22 mouse cellular contexts compared by ENCODE assay signal in genomic region chr11:50493123-50493476, GRCm38 (mm10).
DNase-seq lines count a peak whose midpoint lies in the region; ATAC-seq and TF ChIP-seq lines count a peak whose summit lies in the region.
"Had no signal": no experiment of that assay in that cellular context is flagged by ENCODE, and none has a peak within 500 bp of the region (broad histone marks: within the 10 kb centered on the region; RNA-seq: fewer than 3 reads in every experiment).

No protein-coding gene starts in this region.

- peak overlapping the region; percentile 62 for H3K27ac ChIP-seq in midbrain, embryonic 11.5 days (ENCODE audit: low read depth, low read length)
- H3K27ac ChIP-seq in midbrain, embryonic 16.5 days (ENCODE audit: low read length), result no peak overlapping the region
- peak overlapping the region; percentile 90 for H3K27ac ChIP-seq in forebrain, embryonic 15.5 days (replicated peaks)
- 0 out of 2 replicates have a peak overlapping the region, but pooled peaks have one; percentile 41 for H3K27ac ChIP-seq in hindbrain, postnatal 0 days
- H3K27ac ChIP-seq: heart, adult 2 months; intestine, embryonic 15.5 days had no signal

- peaks cover 8% of the 10 kb centered on the region; the same call in 1 of the 2 replicates for H3K4me1 ChIP-seq in midbrain, embryonic 11.5 days (ENCODE audit: control insufficient read depth, insufficient read depth, low read length)
- peaks cover 4% of the 10 kb centered on the region; the same call in 1 of the 2 replicates for H3K4me1 ChIP-seq in midbrain, embryonic 16.5 days (ENCODE audit: control insufficient read depth, insufficient read depth, low read length)
- H3K4me1 ChIP-seq in forebrain, embryonic 15.5 days, result peaks cover 18% of the 10 kb centered on the region
- H3K4me1 ChIP-seq in hindbrain, postnatal 0 days (ENCODE audit: insufficient read depth, low read length), result 0 out of 2 replicates have a peak, but pooled peaks cover 6% of the 10 kb centered on the region
- H3K4me1 ChIP-seq: intestine, embryonic 15.5 days had no signal

- H3K4me2 ChIP-seq in midbrain, embryonic 11.5 days, result no peak overlapping the region
- no peak overlapping the region for H3K4me2 ChIP-seq in midbrain, embryonic 16.5 days (ENCODE audit: low read length)
- no peak overlapping the region for H3K4me2 ChIP-seq in forebrain, embryonic 15.5 days (replicated peaks)
- H3K4me2 ChIP-seq in hindbrain, postnatal 0 days (ENCODE audit: low read depth, low read length), result no peak overlapping the region
- H3K4me2 ChIP-seq: intestine, embryonic 15.5 days; liver, embryonic 11.5 days; neural tube, embryonic 12.5 days had no signal

- 91% methylated on average over 5 of the region's 5 CpGs for WGBS in midbrain, embryonic 11.5 days
- WGBS in midbrain, embryonic 16.5 days, result 89% methylated on average over 5 of the region's 5 CpGs
- WGBS in forebrain, embryonic 15.5 days, result 73% methylated on average over 5 of the region's 5 CpGs
- 68% methylated on average over 5 of the region's 5 CpGs for WGBS in hindbrain, postnatal 0 days

- no peak for ATAC-seq in midbrain, embryonic 11.5 days (ENCODE audit: low FRiP score)
- ATAC-seq in midbrain, embryonic 16.5 days, result no peak
- peak; percentile 1; the same call in 1 of the 2 replicates for ATAC-seq in forebrain, embryonic 15.5 days (replicated peaks)
- no peak for ATAC-seq in hindbrain, postnatal 0 days
- ATAC-seq: intestine, embryonic 15.5 days had no signal

- H3K27me3 ChIP-seq in midbrain, embryonic 11.5 days (ENCODE audit: control insufficient read depth, insufficient read depth, low read length), result no peaks in the 10 kb centered on the region
- no peaks in the 10 kb centered on the region for H3K27me3 ChIP-seq in midbrain, embryonic 16.5 days (ENCODE audit: control insufficient read depth, insufficient read depth, low read depth, low read length)
- no peaks in the 10 kb centered on the region for H3K27me3 ChIP-seq in forebrain, embryonic 15.5 days
- no peaks in the 10 kb centered on the region for H3K27me3 ChIP-seq in hindbrain, postnatal 0 days (ENCODE audit: insufficient read depth, low read length)
- H3K27me3 ChIP-seq: intestine, embryonic 15.5 days; neural tube, embryonic 12.5 days had no signal

- DNase-seq in midbrain, embryonic 11.5 days (ENCODE audit: low spot score, missing footprints), result no peak
- no peak for DNase-seq in hindbrain, postnatal 0 days (ENCODE audit: low spot score)
- DNase-seq in thymus, postnatal 10 days (ENCODE audit: low spot score in 2 of 2), result no peak
- DNase-seq in lung, postnatal 4 days, result no peak
- DNase-seq in urinary bladder, postnatal 36 days (ENCODE audit: low spot score in 2 of 2), result no peak
- DNase-seq: B cell, adult 2 months; cerebellum, adult 2 months; cerebellum, postnatal 36 days; gastrocnemius, postnatal 25 days; heart, adult 2 months; heart, postnatal 36 days; kidney, adult 9 months; kidney, postnatal 25 days; lung, adult 18-20 months; right cerebral cortex, postnatal 14 days; spleen, adult 18-20 months; thymus, postnatal 36 days had no signal

- H3K9ac ChIP-seq in midbrain, embryonic 11.5 days (ENCODE audit: low read length), result no peak overlapping the region
- H3K9ac ChIP-seq in midbrain, embryonic 16.5 days (ENCODE audit: low read depth, low read length), result no peak overlapping the region
- H3K9ac ChIP-seq in forebrain, embryonic 15.5 days (replicated peaks), result no peak overlapping the region
- H3K9ac ChIP-seq in hindbrain, postnatal 0 days (replicated peaks; ENCODE audit: low read length), result no peak overlapping the region
- H3K9ac ChIP-seq: intestine, embryonic 15.5 days; neural tube, embryonic 12.5 days had no signal

- H3K36me3 ChIP-seq in midbrain, embryonic 11.5 days (ENCODE audit: control insufficient read depth, insufficient read depth, low read length), result no peaks in the 10 kb centered on the region
- H3K36me3 ChIP-seq in midbrain, embryonic 16.5 days (ENCODE audit: control insufficient read depth, insufficient read depth, low read length), result no peaks in the 10 kb centered on the region
- H3K36me3 ChIP-seq in forebrain, embryonic 15.5 days, result no peaks in the 10 kb centered on the region
- H3K36me3 ChIP-seq in hindbrain, postnatal 0 days (ENCODE audit: insufficient read depth, low read length), result no peaks in the 10 kb centered on the region
- H3K36me3 ChIP-seq: intestine, embryonic 15.5 days; neural tube, embryonic 12.5 days had no signal

- no peak for TF ChIP-seq CTCF in hindbrain, postnatal 0 days (IDR thresholded peaks at IDR 0.05; ENCODE audit: low read depth)

- H3K9me3 ChIP-seq in midbrain, embryonic 11.5 days (ENCODE audit: control insufficient read depth, low read length), result no peaks in the 10 kb centered on the region
- H3K9me3 ChIP-seq in midbrain, embryonic 16.5 days (replicated peaks; ENCODE audit: control insufficient read depth, low read length, poor library complexity, severe bottlenecking), result peaks cover 4% of the 10 kb centered on the region; the same call in 1 of the 2 replicates
- H3K9me3 ChIP-seq in forebrain, embryonic 15.5 days, result no peaks in the 10 kb centered on the region
- H3K9me3 ChIP-seq in hindbrain, postnatal 0 days (ENCODE audit: low read length), result no peaks in the 10 kb centered on the region
- H3K9me3 ChIP-seq: intestine, embryonic 15.5 days; neural tube, embryonic 12.5 days had no signal

- H3K4me3 ChIP-seq in midbrain, embryonic 11.5 days (ENCODE audit: low read depth, low read length), result no peak overlapping the region
- no peak overlapping the region for H3K4me3 ChIP-seq in midbrain, embryonic 16.5 days (ENCODE audit: low read depth, low read length)
- no peak overlapping the region for H3K4me3 ChIP-seq in forebrain, embryonic 15.5 days
- no peak overlapping the region for H3K4me3 ChIP-seq in hindbrain, postnatal 0 days (ENCODE audit: low read length)
- H3K4me3 ChIP-seq: heart, adult 2 months; intestine, embryonic 15.5 days; neural tube, embryonic 12.5 days had no signal
